Mouse (Mus musculus) ES-CJ7 (cell line): ENCODE measurements at regions not wholly inside any gene's neighbourhood (a gene's known extent, or its start where the extent isn't known, plus 50 kb on each side); places are given as distances from the start of the nearest gene placed in this dataset.
A peak's percentile ranks its signal among the peaks of the same experiment; 100 is the strongest.

Experiments
- DNase-seq: peaks from one replicate; pipeline ENCODE4 v3.0.0; 2011; ENCODE audit warnings: low read depth, low spot score

- DNase-seq: peak; percentile 83
Observed at GRCm38 (mm10) chr16:27586307-27586706, 197.6 kb downstream of the Ccdc50 start.

- no peak for DNase-seq
Observed at GRCm38 (mm10) chr16:27609366-27609765, 220.7 kb downstream of the Ccdc50 start.

- no peak for DNase-seq
Observed at GRCm38 (mm10) chr16:27641306-27641705, 252.6 kb downstream of the Ccdc50 start.

GRCm38 (mm10) chr16:27678275-27678674 is 289.6 kb downstream of the Ccdc50 start:
- no peak for DNase-seq

- DNase-seq: no peak
Observed at GRCm38 (mm10) chr16:27682926-27683325, 294.3 kb downstream of the Ccdc50 start.

- no peak for DNase-seq
Observed at GRCm38 (mm10) chr16:27683826-27684225, 295.2 kb downstream of the Ccdc50 start.

- DNase-seq: peak; percentile 61
Observed at GRCm38 (mm10) chr16:27709946-27710345, 321.3 kb downstream of the Ccdc50 start.

GRCm38 (mm10) chr16:27723445-27723844 is 334.8 kb downstream of the Ccdc50 start:
- DNase-seq: no peak
